Mouse (Mus musculus) E14TG2a.4 (cell line): ENCODE results near the gene Ahcyl2.

Experiments used
- CTCF ChIP-seq: conservative IDR thresholded peaks from 2 replicates; pipeline ENCODE4 v1.5.1; 2014; ENCODE audit warnings: low read length
- NANOG ChIP-seq: IDR thresholded peaks from 2 replicates; pipeline ENCODE4 v1.6.1; 2014; ENCODE audit warnings: borderline replicate concordance, low read length, mixed read lengths
- POU5F1 ChIP-seq: IDR thresholded peaks from 2 replicates; pipeline ENCODE4 v1.6.1; 2014; ENCODE audit warnings: low read length, borderline replicate concordance

DNA sequence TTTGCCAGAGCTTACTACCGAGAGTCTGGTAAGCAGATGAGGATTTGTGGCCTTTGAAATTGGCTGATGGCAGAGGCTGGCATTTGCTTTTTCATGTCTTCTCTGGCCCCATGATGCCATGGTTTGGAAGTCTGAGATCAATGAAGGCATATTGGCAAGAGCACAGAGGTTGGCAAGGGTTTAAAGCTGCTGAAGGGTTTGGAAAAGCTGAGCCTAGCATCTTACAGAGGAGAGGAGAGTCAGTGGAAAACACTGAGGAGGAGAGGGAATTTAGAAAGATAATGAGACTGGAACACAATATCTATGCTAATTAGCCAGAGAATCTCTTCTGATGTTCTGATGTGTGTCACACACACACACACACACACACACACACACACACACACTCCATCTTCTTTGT, 176.7 kb downstream of the Ahcyl2 start:
- no peak for TF ChIP-seq CTCF
- no peak for TF ChIP-seq POU5F1
- TF ChIP-seq NANOG: no peak
